Comparison of ENCODE assay signal across 8 mouse cellular contexts in genomic region chr11:3337173-3337955, GRCm38 (mm10). TPM values are rescaled to one million over a fixed set of nuclear protein-coding genes. Genes with fewer than 3 reads are reported as not detected.
DNase-seq lines count a peak whose midpoint lies in the region; ATAC-seq and TF ChIP-seq lines count a peak whose summit lies in the region.

No protein-coding gene starts in this region.

- no peak overlapping the region for H3K4me3 ChIP-seq in kidney, embryonic 14.5 days (ENCODE audit: low read length)
- no peak overlapping the region for H3K4me3 ChIP-seq in forebrain, embryonic 15.5 days
- H3K4me3 ChIP-seq in hindbrain, embryonic 16.5 days (ENCODE audit: low read length), result no peak overlapping the region
- no peak overlapping the region for H3K4me3 ChIP-seq in limb, embryonic 10.5 days
- no peak overlapping the region for H3K4me3 ChIP-seq in olfactory bulb, adult 2 months (ENCODE audit: insufficient read depth, low read depth, low read length)

- H3K9ac ChIP-seq in kidney, embryonic 14.5 days (ENCODE audit: low read depth, low read length), result peak overlapping the region; percentile 34
- peak overlapping the region; percentile 38 for H3K9ac ChIP-seq in forebrain, embryonic 15.5 days (replicated peaks)
- peak overlapping the region; percentile 45 for H3K9ac ChIP-seq in hindbrain, embryonic 16.5 days (ENCODE audit: low read depth, low read length)

- no peaks in the 10 kb centered on the region for H3K27me3 ChIP-seq in kidney, embryonic 14.5 days (ENCODE audit: control insufficient read depth, insufficient read depth, low read length)
- H3K27me3 ChIP-seq in forebrain, embryonic 15.5 days, result no peaks in the 10 kb centered on the region
- no peaks in the 10 kb centered on the region for H3K27me3 ChIP-seq in hindbrain, embryonic 16.5 days (replicated peaks; ENCODE audit: control insufficient read depth, insufficient read depth, low read length)
- peaks cover 10% of the 10 kb centered on the region; the same call in 1 of the 2 replicates for H3K27me3 ChIP-seq in limb, embryonic 10.5 days (ENCODE audit: low read depth, poor library complexity, severe bottlenecking)

- peak overlapping the region; percentile 74; the same call in 1 of the 2 replicates for H3K27ac ChIP-seq in kidney, embryonic 14.5 days (ENCODE audit: low read depth, low read length)
- H3K27ac ChIP-seq in forebrain, embryonic 15.5 days (replicated peaks), result peak overlapping the region; percentile 69
- H3K27ac ChIP-seq in hindbrain, embryonic 16.5 days (ENCODE audit: low read depth, low read length), result peak overlapping the region; percentile 68
- peak overlapping the region; percentile 81 for H3K27ac ChIP-seq in limb, embryonic 10.5 days
- H3K27ac ChIP-seq in olfactory bulb, adult 2 months (ENCODE audit: insufficient read depth, low read depth, low read length), result peak overlapping the region; percentile 79

- H3K4me1 ChIP-seq in kidney, embryonic 14.5 days (ENCODE audit: control insufficient read depth, insufficient read depth, low read length), result peaks cover 26% of the 10 kb centered on the region
- H3K4me1 ChIP-seq in forebrain, embryonic 15.5 days, result peaks cover 26% of the 10 kb centered on the region
- peaks cover 20% of the 10 kb centered on the region for H3K4me1 ChIP-seq in hindbrain, embryonic 16.5 days (ENCODE audit: control insufficient read depth, insufficient read depth, low read depth, low read length)
- H3K4me1 ChIP-seq in limb, embryonic 10.5 days, result peaks cover 40% of the 10 kb centered on the region
- peaks cover 45% of the 10 kb centered on the region for H3K4me1 ChIP-seq in olfactory bulb, adult 2 months (ENCODE audit: control insufficient read depth, insufficient read depth, low read length)

- DNase-seq in kidney, adult 11 months, result no peak
- DNase-seq in cerebellum, adult 11-12 months, result peak; percentile 91
- peak; percentile 52 for DNase-seq in limb, embryonic 10.5 days (ENCODE audit: low spot score)
- no peak for DNase-seq in c-Kit-positive CD71-positive TER-119-positive erythroid progenitor cells, embryonic 14.5 days (ENCODE audit: low spot score)

- H3K9me3 ChIP-seq in kidney, embryonic 14.5 days (ENCODE audit: control insufficient read depth, low read length), result no peaks in the 10 kb centered on the region
- no peaks in the 10 kb centered on the region for H3K9me3 ChIP-seq in forebrain, embryonic 15.5 days
- no peaks in the 10 kb centered on the region for H3K9me3 ChIP-seq in hindbrain, embryonic 16.5 days (ENCODE audit: control insufficient read depth, low read length)
- H3K9me3 ChIP-seq in limb, embryonic 10.5 days (replicated peaks), result no peaks in the 10 kb centered on the region

- TF ChIP-seq CTCF in olfactory bulb, adult 2 months (IDR thresholded peaks at IDR 0.05; ENCODE audit: insufficient read depth, low read depth, low read length), result no peak

- no peak for TF ChIP-seq POLR2A in olfactory bulb, adult 2 months (IDR thresholded peaks at IDR 0.05; ENCODE audit: insufficient read depth, low read depth, low read length)

- H3K36me3 ChIP-seq in kidney, embryonic 14.5 days (ENCODE audit: control insufficient read depth, insufficient read depth, low read length), result peaks cover 4% of the 10 kb centered on the region; the same call in 1 of the 2 replicates
- peaks cover 27% of the 10 kb centered on the region for H3K36me3 ChIP-seq in forebrain, embryonic 15.5 days
- peaks cover 3% of the 10 kb centered on the region; the same call in 1 of the 2 replicates for H3K36me3 ChIP-seq in hindbrain, embryonic 16.5 days (ENCODE audit: control insufficient read depth, insufficient read depth, low read length)
- no peaks in the 10 kb centered on the region; the same call in 1 of the 2 replicates for H3K36me3 ChIP-seq in limb, embryonic 10.5 days

- H3K4me2 ChIP-seq in kidney, embryonic 14.5 days (replicated peaks; ENCODE audit: low read depth, low read length), result no peak overlapping the region
- peak overlapping the region; percentile 21; the same call in 1 of the 2 replicates for H3K4me2 ChIP-seq in forebrain, embryonic 15.5 days (replicated peaks)
- peak overlapping the region; percentile 17 for H3K4me2 ChIP-seq in hindbrain, embryonic 16.5 days (ENCODE audit: low read length)

- 13% methylated on average over 12 of the region's 12 CpGs for WGBS in kidney, embryonic 14.5 days
- WGBS in forebrain, embryonic 15.5 days, result 4% methylated on average over 12 of the region's 12 CpGs
- WGBS in hindbrain, embryonic 16.5 days, result 9% methylated on average over 12 of the region's 12 CpGs
- WGBS in limb, embryonic 10.5 days, result 25% methylated on average over 12 of the region's 12 CpGs
- 5% methylated on average over 12 of the region's 12 CpGs for WGBS in olfactory bulb, adult 2 months

- peak; percentile 39; the same call in 1 of the 2 replicates for ATAC-seq in kidney, embryonic 14.5 days (ENCODE audit: low FRiP score, low TSS enrichment)
- peak; percentile 51 for ATAC-seq in forebrain, embryonic 15.5 days (replicated peaks)
- peak; percentile 75 for ATAC-seq in hindbrain, embryonic 16.5 days

RNA-seq across cellular contexts. Expression of gene Pik3ip1, which starts 7.2 kb away (rescaled TPM):
- 7.0 and 7.8 TPM in 2 replicates for polyA plus RNA-seq in kidney, embryonic 14.5 days (2014; fragmentation: Nextera tagmentation; extraction: Ambion mirVana)
- polyA plus RNA-seq in forebrain, embryonic 15.5 days (2015; fragmentation: Nextera tagmentation; extraction: Ambion mirVana), result 34.4 and 36.6 TPM in 2 replicates
- 30.8 and 36.1 TPM in 2 replicates for polyA plus RNA-seq in hindbrain, embryonic 16.5 days (2015; fragmentation: Nextera tagmentation; extraction: Ambion mirVana)
- polyA plus RNA-seq in limb, embryonic 10.5 days (2016; fragmentation: Nextera tagmentation; extraction: Ambion mirVana), result 5.9 and 8.5 TPM in 2 replicates
- polyA plus RNA-seq in olfactory bulb, adult 2 months (2012; ENCODE audit: insufficient read depth, insufficient read length, low replicate concordance, missing spikeins), result not detected in 2 replicates

RNA-seq across cellular contexts. Expression of gene Patz1, which starts 48.7 kb away (rescaled TPM):
- polyA plus RNA-seq in kidney, embryonic 14.5 days (2014; fragmentation: Nextera tagmentation; extraction: Ambion mirVana), result 55.9 and 76.6 TPM in 2 replicates
- polyA plus RNA-seq in forebrain, embryonic 15.5 days (2015; fragmentation: Nextera tagmentation; extraction: Ambion mirVana), result 63.5 and 66.2 TPM in 2 replicates
- 35.2 and 40.7 TPM in 2 replicates for polyA plus RNA-seq in hindbrain, embryonic 16.5 days (2015; fragmentation: Nextera tagmentation; extraction: Ambion mirVana)
- 80.2 and 81.7 TPM in 2 replicates for polyA plus RNA-seq in limb, embryonic 10.5 days (2016; fragmentation: Nextera tagmentation; extraction: Ambion mirVana)
- not detected in 2 replicates for polyA plus RNA-seq in olfactory bulb, adult 2 months (2012; ENCODE audit: insufficient read depth, insufficient read length, low replicate concordance, missing spikeins)

Comparison
In these comparisons a context has a peak if more than half of its experiments do, and no peak if none do; other contexts are left out.
1. DNase-seq: peak in cerebellum, adult 11-12 months (single experiment) and limb, embryonic 10.5 days (single experiment); none in kidney, adult 11 months (single experiment) and c-Kit-positive CD71-positive TER-119-positive erythroid progenitor cells, embryonic 14.5 days (single experiment).
2. Peak in every context shown above with its lines, with median percentiles within 50 percentile points of each other: ATAC-seq, H3K27ac ChIP-seq and H3K9ac ChIP-seq.